Mouse (Mus musculus) hematopoietic stem cell, adult 5-6 weeks (primary cell): ENCODE results near the gene Cpsf3. TPM values are rescaled to one million over a fixed set of nuclear protein-coding genes. Genes with fewer than 3 reads are reported as not detected.

Experiments used
- ATAC-seq, 2 experiments: fragments of 125-278 bp in 1 of 2; replicated peaks in 1 of 2; 2 replicates each; pipeline ENCODE4 v1.8.0; 2016 to 2017; ENCODE audit warnings: inconsistent platforms in 2 of 2, mild to moderate bottlenecking in 2 of 2, moderate number of reproducible peaks in 2 of 2, low read depth in 1 of 2, moderate TSS enrichment in 1 of 2; ENCODE audit not compliant: low FRiP score in 2 of 2, poor library complexity in 2 of 2, severe bottlenecking in 2 of 2, insufficient read depth in 1 of 2, low TSS enrichment in 1 of 2
- total RNA-seq: library from RNA; stranded (forward); fragments of 172-1452, 232-1000 nt; gene quantifications from 2 replicates; pipeline ENCODE4 v1.2.3, GENCODE M21; 2017

Gene Cpsf3
- total RNA-seq, 1 experiment from 2014 or later = 117 TPM

- peak; percentile 82 to 89 for ATAC-seq
Measured at GRCm38 (mm10) chr12:21286243-21286622, 1.0 kb downstream of the Cpsf3 start, which contains the start of gene Itgb1bp1. Gene Itgb1bp1, minus strand, starts transcription at chr12:21286284.

DNA sequence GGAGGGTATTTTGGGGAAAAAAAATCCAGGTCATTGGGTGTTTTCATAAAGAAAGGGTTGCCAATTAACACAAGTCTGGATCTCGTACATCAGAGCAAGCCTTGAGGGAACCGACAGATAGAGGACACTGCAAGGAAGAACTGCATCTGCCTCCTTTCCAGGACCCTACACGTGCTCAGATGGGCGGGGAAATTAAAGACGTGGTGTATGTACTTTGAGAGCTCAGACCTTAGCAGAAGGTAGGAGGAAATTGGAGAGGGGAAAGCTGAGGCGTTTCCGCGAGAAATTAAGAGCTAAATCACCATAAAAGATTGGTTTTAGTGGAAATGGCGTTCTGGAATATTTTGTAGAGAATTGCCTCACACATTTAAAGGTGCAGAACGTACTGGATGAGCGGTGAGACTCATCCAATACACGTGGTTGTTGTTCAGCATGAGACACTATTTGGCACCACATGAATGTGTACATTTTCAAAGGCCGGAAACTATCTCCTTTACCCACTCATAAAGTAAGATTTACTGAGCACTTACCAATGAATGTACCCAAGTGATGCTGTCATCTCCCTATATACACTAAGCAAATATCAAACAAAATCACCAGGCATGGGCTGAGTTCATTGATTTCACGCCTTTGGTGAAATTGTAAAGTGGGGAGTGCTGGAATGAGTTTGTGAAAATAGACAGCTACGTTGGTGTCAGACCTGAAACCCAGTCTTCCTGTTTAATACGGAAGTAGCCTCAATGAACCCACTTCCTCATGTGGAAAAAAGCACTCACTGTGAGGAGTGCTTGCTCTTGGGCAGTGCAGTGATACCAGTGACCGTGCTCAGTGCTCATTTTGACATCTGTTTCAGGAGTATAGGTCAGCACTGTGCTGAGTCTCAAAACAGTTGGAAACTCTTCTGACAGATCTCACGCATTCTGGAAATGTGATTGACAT lies 1.8 kb downstream of the Cpsf3 start:
- ATAC-seq = peak; percentile 67 to 73

DNA sequence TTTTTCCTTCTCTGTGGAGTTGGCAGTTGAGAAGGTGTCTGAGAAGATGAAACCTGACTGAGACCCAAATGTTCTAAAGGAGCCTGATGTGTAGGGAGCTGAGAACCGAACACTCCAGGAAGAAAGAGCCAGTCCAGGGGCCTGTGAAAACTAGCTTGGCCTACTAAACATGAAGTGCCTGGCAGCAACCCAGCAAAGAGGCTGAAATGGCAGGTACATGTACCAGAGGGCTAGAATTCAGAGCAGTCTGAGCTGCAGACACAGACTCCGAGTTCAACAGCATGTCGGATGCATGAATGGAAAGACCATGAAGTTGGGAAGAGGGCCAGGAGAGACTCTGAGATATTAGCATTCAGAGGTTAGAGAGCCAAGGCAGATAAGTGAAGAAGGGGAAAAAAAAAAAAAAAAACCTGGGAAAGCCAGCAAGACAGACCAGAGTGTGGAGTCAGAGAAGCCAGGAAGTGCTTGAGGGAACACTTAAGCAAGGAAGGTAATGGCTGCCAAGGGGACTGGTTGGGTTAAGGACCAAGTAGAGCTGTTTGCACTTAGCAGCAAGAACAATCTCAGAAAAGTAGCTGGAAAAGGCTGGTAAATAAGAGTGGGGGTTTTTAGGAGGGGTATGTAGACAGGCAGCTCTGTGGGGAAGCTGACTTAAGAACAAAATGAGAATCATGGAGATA lies 3.7 kb downstream of the Cpsf3 start:
- no peak for ATAC-seq

DNA sequence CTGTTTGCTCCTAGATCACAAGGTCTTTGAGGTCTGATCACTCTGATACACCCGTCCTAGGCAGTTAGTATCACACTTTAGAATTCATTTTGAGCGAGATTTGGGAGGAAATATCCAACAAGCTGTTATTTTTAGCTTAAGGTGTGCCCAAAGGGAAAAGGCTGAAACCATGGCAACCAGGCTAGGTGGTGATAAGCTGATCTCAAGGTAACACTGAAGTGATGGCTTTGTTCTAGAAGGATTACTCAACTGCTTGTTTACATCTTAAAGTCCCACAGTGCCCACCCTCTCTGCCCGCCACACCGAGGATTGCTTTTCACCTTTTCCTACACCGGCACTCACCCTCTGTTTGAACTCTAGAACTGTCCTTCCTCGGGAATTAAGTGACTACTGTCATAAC lies 4.5 kb downstream of the Cpsf3 start:
- no peak for ATAC-seq

DNA sequence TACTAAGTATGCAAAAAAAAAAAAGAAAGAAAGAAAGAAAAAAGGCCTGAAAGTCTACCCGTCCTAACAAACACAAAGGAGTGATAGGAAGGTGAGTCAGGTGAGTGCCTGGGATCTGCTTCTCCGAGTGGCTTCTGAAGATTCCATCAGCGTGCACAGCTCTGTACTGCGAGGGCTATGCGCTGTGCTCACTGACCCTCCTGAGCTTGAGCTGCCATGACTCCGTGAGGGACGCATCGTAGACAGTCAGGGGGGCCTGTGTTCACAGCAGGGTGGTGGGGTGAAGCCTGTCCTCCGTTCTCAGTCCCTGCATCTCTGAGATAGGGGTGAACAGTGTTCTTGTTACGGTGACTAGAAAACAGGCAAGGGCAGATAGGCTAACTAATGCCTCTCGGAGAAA lies 13.7 kb downstream of the Cpsf3 start:
- ATAC-seq = no peak

GRCm38 (mm10) chr12:21301324-21301723 lies 16.1 kb downstream of the Cpsf3 start:
- ATAC-seq = no peak

- ATAC-seq = no peak
Measured at GRCm38 (mm10) chr12:21301932-21302331, 16.7 kb downstream of the Cpsf3 start.

- ATAC-seq = no peak
Measured at GRCm38 (mm10) chr12:21302361-21302783, 17.2 kb downstream of the Cpsf3 start.

DNA sequence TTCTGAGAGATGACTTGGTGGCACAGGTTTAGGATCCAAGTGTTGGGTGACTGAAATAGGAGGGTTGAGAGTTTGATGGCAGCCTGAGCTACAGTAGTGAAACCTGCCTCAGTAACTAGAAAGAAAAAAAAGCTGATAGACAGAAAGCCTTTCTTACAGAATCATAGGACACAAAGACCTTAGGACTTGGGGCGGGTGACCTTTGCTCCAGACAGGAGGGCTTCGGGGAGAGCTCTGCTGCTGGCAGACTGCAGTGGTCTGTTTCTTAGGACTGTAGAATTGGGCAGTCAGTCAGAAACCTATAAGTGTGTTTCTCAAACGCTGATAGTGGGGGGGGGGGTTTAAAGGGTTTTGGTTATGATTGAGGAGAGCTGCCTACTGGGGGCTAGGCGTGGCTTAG lies 20.6 kb downstream of the Cpsf3 start:
- no peak for ATAC-seq

DNA sequence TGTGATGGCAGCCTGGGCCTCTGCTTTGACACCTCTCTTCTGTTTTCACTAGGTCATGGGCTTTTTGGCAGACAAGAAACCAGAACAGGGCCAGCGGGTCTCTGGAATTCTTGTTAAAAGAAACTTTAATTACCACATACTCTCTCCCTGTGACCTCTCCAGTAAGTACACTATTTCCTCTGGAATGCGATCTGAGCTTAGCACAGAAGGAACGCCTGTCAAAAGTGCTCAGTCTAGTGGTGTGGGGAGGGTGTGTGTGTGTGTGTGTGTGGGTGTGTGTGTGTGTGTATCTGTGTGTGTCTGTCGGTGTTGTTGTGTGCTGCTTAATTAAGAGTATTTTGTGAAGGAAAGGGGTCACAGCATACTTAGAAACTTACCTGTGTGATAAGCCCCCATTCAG lies 21.5 kb downstream of the Cpsf3 start:
- no peak for ATAC-seq

DNA sequence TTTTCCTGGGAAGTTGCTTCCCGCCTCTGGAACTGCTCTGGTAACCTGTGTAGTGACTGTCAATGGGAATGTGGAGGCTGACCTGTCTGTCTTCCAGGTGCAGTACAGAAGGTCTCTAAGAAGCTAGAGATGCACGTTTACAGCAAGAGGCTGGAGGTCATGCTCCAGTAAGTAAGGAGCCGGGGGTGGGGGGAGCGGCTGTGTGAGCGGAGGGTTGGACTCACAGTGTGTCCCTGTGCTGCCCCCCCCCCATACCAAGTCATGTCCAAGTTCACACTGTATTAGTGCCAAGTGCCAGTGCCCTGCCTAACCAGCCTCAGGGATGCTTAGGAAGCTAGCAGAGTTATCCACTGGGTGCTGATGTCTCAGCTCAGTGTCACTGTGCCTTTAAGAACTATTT lies 27.0 kb downstream of the Cpsf3 start:
- no peak for ATAC-seq

GRCm38 (mm10) chr12:21315923-21316868 lies 31.0 kb downstream of the Cpsf3 start, which contains the start of gene Iah1:
Gene Iah1, plus strand, starts transcription at chr12:21316389.
- peak; percentile 95 for ATAC-seq

GRCm38 (mm10) chr12:21316869-21317265 lies 31.7 kb downstream of the Cpsf3 start:
- ATAC-seq = no peak

- ATAC-seq = peak; percentile 44 to 69
Measured at GRCm38 (mm10) chr12:21318143-21318895, 33.1 kb downstream of the Cpsf3 start.

GRCm38 (mm10) chr12:21320317-21320716 lies 35.1 kb downstream of the Cpsf3 start:
- ATAC-seq = no peak

DNA sequence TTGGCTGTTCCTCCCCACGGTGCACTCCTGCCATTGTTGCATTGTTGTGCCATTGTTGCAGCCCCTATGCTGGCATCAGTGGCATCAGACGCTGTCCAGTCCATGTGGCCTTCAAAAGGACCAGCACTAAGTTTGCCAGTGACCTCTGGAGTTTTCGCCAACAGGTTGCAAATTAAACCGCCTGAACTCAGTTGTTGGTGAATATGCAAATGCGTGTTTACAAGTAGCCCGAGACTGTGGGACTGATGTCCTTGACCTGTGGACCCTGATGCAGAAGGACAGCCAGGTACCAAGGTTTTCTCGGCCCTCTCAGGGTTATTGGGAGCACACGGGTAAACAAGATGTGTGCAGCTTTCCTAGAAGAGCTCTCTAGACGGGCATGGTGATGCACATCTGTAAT lies 36.0 kb downstream of the Cpsf3 start:
- ATAC-seq = no peak

DNA sequence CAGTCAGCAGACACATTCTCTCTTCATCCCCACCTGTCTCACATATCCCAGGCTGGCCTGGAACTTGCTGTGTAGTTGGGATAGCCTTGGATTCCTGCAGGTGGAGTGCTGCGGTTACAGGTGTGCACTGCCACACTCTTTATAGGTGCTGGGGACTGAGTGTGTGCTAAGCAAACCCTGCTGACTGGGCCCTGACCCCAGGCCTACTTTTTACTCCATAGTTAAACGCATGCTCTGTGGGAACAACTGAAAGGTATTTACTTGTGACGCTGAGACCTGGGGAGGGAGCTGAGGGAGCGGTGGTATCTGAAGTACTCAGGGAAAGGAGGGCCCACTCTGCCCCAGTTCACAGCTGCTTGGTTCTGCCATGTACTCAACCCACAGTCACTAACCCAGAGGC lies 37.1 kb downstream of the Cpsf3 start:
- no peak for ATAC-seq
